Mouse (Mus musculus) liver, embryonic 12.5 days (tissue): ENCODE data around the gene Gm42372. TPM values are rescaled to one million over a fixed set of nuclear protein-coding genes. Genes with fewer than 3 reads are reported as not detected.
A peak's percentile ranks its signal among the peaks of the same experiment; 100 is the strongest.

Experiments used
- ATAC-seq: fragments of 200-750 bp; cut with Nextera tagmentation; 2 replicates; pipeline ENCODE4 v1.8.0; 2017; ENCODE audit warnings: moderate number of reproducible peaks, mild to moderate bottlenecking, moderate library complexity
- H3K27ac ChIP-seq: fragments of 300-500 bp; sonication (generic); 2 replicates; pipeline ENCODE4 v1.5.1; 2016; ENCODE audit warnings: mild to moderate bottlenecking
- H3K27me3 ChIP-seq: fragments of 300-500 bp; sonication (generic); replicated peaks from 2 replicates; pipeline ENCODE4 v1.6.1; 2016; ENCODE audit warnings: mild to moderate bottlenecking, moderate library complexity
- H3K36me3 ChIP-seq: fragments of 300-500 bp; sonication (generic); 2 replicates; pipeline ENCODE4 v1.6.1; 2016; ENCODE audit warnings: mild to moderate bottlenecking, moderate library complexity
- H3K4me1 ChIP-seq: fragments of 300-500 bp; sonication (generic); 2 replicates; pipeline ENCODE4 v1.6.1; 2016
- H3K4me2 ChIP-seq: fragments of 300-500 bp; sonication (generic); 2 replicates; pipeline ENCODE4 v1.6.1; 2016; ENCODE audit warnings: mild to moderate bottlenecking, moderate library complexity
- H3K4me3 ChIP-seq: fragments of 300-500 bp; sonication (generic); 2 replicates; pipeline ENCODE4 v1.5.1; 2016; ENCODE audit warnings: mild to moderate bottlenecking, moderate library complexity
- H3K9ac ChIP-seq: fragments of 300-500 bp; sonication (generic); 2 replicates; pipeline ENCODE4 v1.6.1; 2016; ENCODE audit warnings: mild to moderate bottlenecking, moderate library complexity
- H3K9me3 ChIP-seq: fragments of 300-500 bp; sonication (generic); replicated peaks from 2 replicates; pipeline ENCODE4 v1.6.1; 2016; ENCODE audit warnings: mild to moderate bottlenecking, moderate library complexity
- WGBS: fragments of 180-500 bp; shearing (Covaris S2); methylation state at CpG from one replicate; pipeline ENCODE4 v1.1.7; 2016; ENCODE audit not compliant: insufficient replicate concordance; 5-methylcytosine and 5-hydroxymethylcytosine counted together
- polyA plus RNA-seq: library from polyadenylated mRNA; unstranded; fragments of >200 nt; fragmentation: Nextera tagmentation; extraction: Ambion mirVana; gene quantifications from 2 replicates; pipeline ENCODE4 v1.2.1, GENCODE M21; 2016

Gm42372 gene
- polyA plus RNA-seq, 1 experiment from 2014 or later: 0.07 TPM

- WGBS: 36% methylated on average over 6 of the region's 6 CpGs
- Histone ChIP-seq H3K36me3 (no peaks in the 10 kb centered on the region), H3K4me1 (peaks cover 20% of the 10 kb centered on the region), H3K4me2 (no peak overlapping the region), H3K9ac (no peak overlapping the region), H3K27ac (no peak overlapping the region), H3K9me3 (no peaks in the 10 kb centered on the region), H3K4me3 (no peak overlapping the region), H3K27me3 (no peaks in the 10 kb centered on the region)
- no peak for ATAC-seq
Measured at GRCm38 (mm10) chr7:16974018-16974417, 8.9 kb upstream of the Gm42372 start.

GRCm38 (mm10) chr7:16976298-16976697 lies 6.6 kb upstream of the Gm42372 start:
- Histone ChIP-seq H3K36me3 (no peaks in the 10 kb centered on the region), H3K9ac (no peak overlapping the region), H3K4me3 (no peak overlapping the region), H3K4me2 (no peak overlapping the region), H3K4me1 (peaks cover 35% of the 10 kb centered on the region), H3K27ac (no peak overlapping the region), H3K9me3 (no peaks in the 10 kb centered on the region), H3K27me3 (no peaks in the 10 kb centered on the region)
- ATAC-seq: no peak
- 64% methylated on average over 8 of the region's 8 CpGs for WGBS

GRCm38 (mm10) chr7:16978173-16978572 lies 4.7 kb upstream of the Gm42372 start:
- Histone ChIP-seq H3K27ac (peak overlapping the region; percentile 55; the same call in 1 of the 2 replicates), H3K9ac (peak overlapping the region; percentile 27; the same call in 1 of the 2 replicates), H3K9me3 (no peaks in the 10 kb centered on the region), H3K36me3 (no peaks in the 10 kb centered on the region), H3K4me3 (no peak overlapping the region), H3K4me1 (peaks cover 40% of the 10 kb centered on the region), H3K27me3 (no peaks in the 10 kb centered on the region), H3K4me2 (peak overlapping the region; percentile 50)
- peak; percentile 91 for ATAC-seq
- WGBS: 37% methylated on average over 6 of the region's 6 CpGs

GRCm38 (mm10) chr7:16978593-16978992 lies 4.3 kb upstream of the Gm42372 start:
- ATAC-seq: peak; percentile 41; the same call in 1 of the 2 replicates
- Histone ChIP-seq H3K4me3 (no peak overlapping the region), H3K36me3 (no peaks in the 10 kb centered on the region), H3K4me1 (peaks cover 40% of the 10 kb centered on the region), H3K27ac (peak overlapping the region; percentile 55; the same call in 1 of the 2 replicates), H3K4me2 (peak overlapping the region; percentile 50), H3K9me3 (no peaks in the 10 kb centered on the region), H3K27me3 (no peaks in the 10 kb centered on the region), H3K9ac (peak overlapping the region; percentile 27; the same call in 1 of the 2 replicates)
- 71% methylated on average over 3 of the region's 3 CpGs for WGBS

- Histone ChIP-seq H3K9me3 (no peaks in the 10 kb centered on the region), H3K4me2 (peak overlapping the region; percentile 66), H3K27ac (peak overlapping the region; percentile 80), H3K27me3 (no peaks in the 10 kb centered on the region), H3K36me3 (no peaks in the 10 kb centered on the region), H3K4me1 (peaks cover 40% of the 10 kb centered on the region), H3K9ac (peak overlapping the region; percentile 53), H3K4me3 (peak overlapping the region; percentile 40)
- peak; percentile 30; the same call in 1 of the 2 replicates for ATAC-seq
- WGBS: 4% methylated on average over 12 of the region's 12 CpGs
Measured at GRCm38 (mm10) chr7:16980348-16980747, 2.5 kb upstream of the Gm42372 start.

GRCm38 (mm10) chr7:16987541-16988149 lies 4.8 kb downstream of the Gm42372 start:
- WGBS: 65% methylated on average over 7 of the region's 7 CpGs
- no peaks in the 10 kb centered on the region for H3K27me3 ChIP-seq
- H3K4me3 ChIP-seq: no peak overlapping the region
- no peaks in the 10 kb centered on the region for H3K9me3 ChIP-seq
- ATAC-seq: no peak
- H3K4me2 ChIP-seq: no peak overlapping the region
- H3K36me3 ChIP-seq: no peaks in the 10 kb centered on the region
- peaks cover 33% of the 10 kb centered on the region for H3K4me1 ChIP-seq
- H3K27ac ChIP-seq: no peak overlapping the region
- no peak overlapping the region for H3K9ac ChIP-seq

GRCm38 (mm10) chr7:16988405-16988804 lies 5.5 kb downstream of the Gm42372 start:
- no peak for ATAC-seq
- no peaks in the 10 kb centered on the region for H3K27me3 ChIP-seq
- 75% methylated on average over 3 of the region's 3 CpGs for WGBS
- no peak overlapping the region for H3K9ac ChIP-seq
- H3K4me1 ChIP-seq: peaks cover 33% of the 10 kb centered on the region
- H3K4me3 ChIP-seq: no peak overlapping the region
- no peak overlapping the region for H3K4me2 ChIP-seq
- no peaks in the 10 kb centered on the region for H3K36me3 ChIP-seq
- no peak overlapping the region for H3K27ac ChIP-seq
- no peaks in the 10 kb centered on the region for H3K9me3 ChIP-seq

GRCm38 (mm10) chr7:16990006-16990744 lies 7.3 kb downstream of the Gm42372 start:
- H3K4me3 ChIP-seq: no peak overlapping the region
- H3K9ac ChIP-seq: peak overlapping the region; percentile 35; the same call in 1 of the 2 replicates
- peak overlapping the region; percentile 45 for H3K4me2 ChIP-seq
- H3K27ac ChIP-seq: peak overlapping the region; percentile 69
- no peaks in the 10 kb centered on the region for H3K9me3 ChIP-seq
- peaks cover 51% of the 10 kb centered on the region for H3K4me1 ChIP-seq
- no peaks in the 10 kb centered on the region for H3K36me3 ChIP-seq
- 15% methylated on average over 15 of the region's 15 CpGs for WGBS
- peaks cover 11% of the 10 kb centered on the region for H3K27me3 ChIP-seq
- no peak for ATAC-seq

GRCm38 (mm10) chr7:16991681-16992450 lies 9.0 kb downstream of the Gm42372 start:
- WGBS: 60% methylated on average over 18 of the region's 18 CpGs

GRCm38 (mm10) chr7:16992451-16992807 lies 9.5 kb downstream of the Gm42372 start, which contains the start of gene Ccdc8:
Ccdc8 (plus strand) TSS chr7:16992708.
- no peak for ATAC-seq
- H3K4me3 ChIP-seq: peak within 1 kb of the TSS; percentile 60
- peaks cover 64% of the 10 kb centered on the region for H3K4me1 ChIP-seq
- peak within 1 kb of the TSS; percentile 69 for H3K4me2 ChIP-seq
- H3K36me3 ChIP-seq: peaks cover 7% of the 10 kb centered on the region
- peaks cover 16% of the 10 kb centered on the region for H3K27me3 ChIP-seq
- 87% methylated on average over 5 of the region's 5 CpGs for WGBS
- H3K27ac ChIP-seq: peak within 1 kb of the TSS; percentile 27
- H3K9ac ChIP-seq: peak within 1 kb of the TSS; percentile 65
- no peaks in the 10 kb centered on the region for H3K9me3 ChIP-seq

More at GRCm38 (mm10) chr7:16991681-16992450, 9.0 kb downstream of the Gm42372 start:
- peaks cover 64% of the 10 kb centered on the region for H3K4me1 ChIP-seq
- peak overlapping the region; percentile 27 for H3K27ac ChIP-seq
- no peak for ATAC-seq
- H3K4me2 ChIP-seq: peak overlapping the region; percentile 5; the same call in 1 of the 2 replicates
- H3K9ac ChIP-seq: no peak overlapping the region
- 0 out of 2 replicates have a peak, but pooled peaks cover 4% of the 10 kb centered on the region for H3K36me3 ChIP-seq
- H3K4me3 ChIP-seq: no peak overlapping the region
- H3K9me3 ChIP-seq: no peaks in the 10 kb centered on the region
- peaks cover 16% of the 10 kb centered on the region for H3K27me3 ChIP-seq

GRCm38 (mm10) chr7:16993651-16994399 lies 10.9 kb downstream of the Gm42372 start:
- H3K4me1 ChIP-seq: peaks cover 78% of the 10 kb centered on the region
- WGBS: 3% methylated on average over 26 of the region's 27 CpGs
- H3K27me3 ChIP-seq: peaks cover 16% of the 10 kb centered on the region
- peak overlapping the region; percentile 58; the same call in 1 of the 2 replicates for H3K27ac ChIP-seq
- peak; percentile 83 for ATAC-seq
- H3K9me3 ChIP-seq: no peaks in the 10 kb centered on the region
- peak overlapping the region; percentile 60 for H3K4me3 ChIP-seq
- peaks cover 20% of the 10 kb centered on the region for H3K36me3 ChIP-seq
- peak overlapping the region; percentile 69 for H3K4me2 ChIP-seq
- H3K9ac ChIP-seq: peak overlapping the region; percentile 65
